Mouse (Mus musculus) lung, embryonic 14.5 days (tissue): ENCODE measurements around the gene Gpm6b. TPM values are rescaled to one million over a fixed set of nuclear protein-coding genes. Genes with fewer than 3 reads are reported as not detected.

Experiments used
- ATAC-seq: fragments of 200-750 bp; cut with Nextera tagmentation; 2 replicates; pipeline ENCODE4 v1.8.0; 2017; ENCODE audit warnings: mild to moderate bottlenecking, moderate TSS enrichment, moderate library complexity; ENCODE audit not compliant: insufficient read depth
- DNase-seq: peaks from one replicate; pipeline ENCODE4 v3.0.0-alpha.2; 2015
- H3K27ac ChIP-seq: fragments of 300-500 bp; sonication (generic); 2 replicates; pipeline ENCODE4 v1.5.1; 2014; ENCODE audit warnings: low read depth, mild to moderate bottlenecking, moderate library complexity
- H3K27me3 ChIP-seq: fragments of 300-500 bp; sonication (generic); 2 replicates; pipeline ENCODE4 v1.6.1; 2014; ENCODE audit warnings: low read length, control low read depth; ENCODE audit not compliant: insufficient read depth
- H3K36me3 ChIP-seq: fragments of 300-500 bp; sonication (generic); 2 replicates; pipeline ENCODE4 v1.6.1; 2014; ENCODE audit warnings: control low read depth; ENCODE audit not compliant: insufficient read depth
- H3K4me1 ChIP-seq: fragments of 300-500 bp; sonication (generic); 2 replicates; pipeline ENCODE4 v1.6.1; 2014; ENCODE audit warnings: antibody characterized with exemption, control low read depth; ENCODE audit not compliant: insufficient read depth
- H3K4me2 ChIP-seq: fragments of 300-500 bp; sonication (generic); 2 replicates; pipeline ENCODE4 v1.6.1; 2014; ENCODE audit warnings: mild to moderate bottlenecking
- H3K4me3 ChIP-seq: fragments of 300-500 bp; sonication (generic); 2 replicates; pipeline ENCODE4 v1.5.1; 2014; ENCODE audit warnings: low read depth, low read length
- H3K9ac ChIP-seq: fragments of 300-500 bp; sonication (generic); 2 replicates; pipeline ENCODE4 v1.6.1; 2014
- H3K9me3 ChIP-seq: fragments of 300-500 bp; sonication (generic); 2 replicates; pipeline ENCODE4 v1.6.1; 2016; ENCODE audit warnings: low read depth, low read length, control low read depth
- CTCF ChIP-seq: IDR thresholded peaks from 2 replicates; pipeline ENCODE4 v1.5.1; 2016; ENCODE audit warnings: antibody characterized with exemption, low read depth
- WGBS: fragments of 180-500 bp; shearing (Covaris S2); extraction: QIAGEN DNeasy Blood & Tissue Kit; methylation state at CpG from one replicate; pipeline ENCODE4 v1.1.7; 2014; 5-methylcytosine and 5-hydroxymethylcytosine counted together
- polyA plus RNA-seq: library from polyadenylated mRNA; unstranded; fragments of >200 nt; fragmentation: Nextera tagmentation; extraction: Ambion mirVana; gene quantifications from 2 replicates; pipeline ENCODE4 v1.2.1, GENCODE M21; 2014

Gene Gpm6b
- polyA plus RNA-seq, 1 experiment from 2014 or later: 41.9 TPM

DNA sequence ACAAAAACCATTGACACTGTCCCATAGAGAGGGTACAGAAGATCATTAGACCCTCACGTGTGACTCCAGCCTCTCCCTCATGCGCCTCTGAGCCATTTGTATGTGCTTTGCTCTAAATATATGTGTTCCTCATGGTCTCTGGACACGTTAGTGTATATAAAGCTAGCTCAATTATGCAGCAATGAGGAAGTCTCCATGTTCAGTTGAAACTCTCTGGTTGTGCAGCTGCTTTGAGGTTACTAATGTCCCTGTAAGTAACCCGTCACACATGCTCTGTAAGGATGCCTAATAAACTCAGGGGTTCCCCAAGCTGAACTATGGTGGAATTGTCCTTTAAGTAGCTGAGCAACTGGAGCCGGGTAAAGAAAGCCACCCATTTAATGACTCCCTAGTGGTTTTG, 88.9 kb downstream of the Gpm6b start:
- Histone ChIP-seq H3K4me1 (no peaks in the 10 kb centered on the region), H3K4me3 (no peak overlapping the region), H3K36me3 (no peaks in the 10 kb centered on the region)

DNA sequence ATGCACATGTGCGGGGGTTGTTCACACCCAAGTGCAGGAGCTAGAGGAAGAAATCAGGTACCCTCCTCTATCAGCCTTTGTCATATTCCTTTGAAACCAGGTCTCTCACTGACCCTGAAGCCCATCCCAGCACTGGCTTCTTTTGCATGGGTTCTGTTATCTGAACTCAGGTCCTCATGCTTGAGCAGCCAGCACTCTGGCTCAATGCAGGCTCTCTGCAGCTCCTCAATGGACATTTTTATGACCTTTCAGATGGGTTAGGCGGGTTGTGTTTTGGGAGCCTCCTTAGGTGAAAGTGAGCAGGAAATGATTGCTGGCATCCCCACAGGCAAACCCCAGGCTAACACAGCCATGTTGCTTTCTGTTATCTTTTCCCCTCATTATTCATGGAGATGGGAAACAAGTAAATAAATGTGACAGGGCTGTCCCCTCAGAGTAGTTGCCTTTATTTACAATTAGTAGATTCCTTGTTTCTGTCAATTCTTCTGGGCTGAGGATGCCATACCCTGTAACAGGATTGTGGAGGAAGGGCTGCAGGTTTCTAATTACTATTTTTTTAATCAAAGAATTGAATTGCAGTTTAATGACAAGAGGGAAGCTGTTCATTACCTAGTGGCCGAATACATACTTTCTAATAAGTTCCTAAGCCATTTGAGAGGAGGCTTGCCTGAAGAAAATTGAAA, 89.6 kb downstream of the Gpm6b start:
- Histone ChIP-seq H3K36me3 (no peaks in the 10 kb centered on the region), H3K4me3 (no peak overlapping the region), H3K9ac (no peak overlapping the region), H3K27me3 (no peaks in the 10 kb centered on the region), H3K27ac (no peak overlapping the region), H3K9me3 (no peaks in the 10 kb centered on the region), H3K4me2 (no peak overlapping the region), H3K4me1 (no peaks in the 10 kb centered on the region)
- DNase-seq (no peak), ATAC-seq (no peak; the same call in 1 of the 2 replicates)
- TF ChIP-seq CTCF: no peak
- WGBS: 55% methylated on average over 3 of the region's 3 CpGs

More for the DNA sequence above, 88.9 kb downstream of the Gpm6b start:
- Histone ChIP-seq H3K9ac (no peak overlapping the region), H3K27ac (no peak overlapping the region), H3K27me3 (no peaks in the 10 kb centered on the region), H3K4me2 (no peak overlapping the region), H3K9me3 (no peaks in the 10 kb centered on the region)
- ATAC-seq: no peak
- WGBS: 78% methylated on average over 5 of the region's 5 CpGs
- TF ChIP-seq CTCF: no peak
- no peak for DNase-seq

DNA sequence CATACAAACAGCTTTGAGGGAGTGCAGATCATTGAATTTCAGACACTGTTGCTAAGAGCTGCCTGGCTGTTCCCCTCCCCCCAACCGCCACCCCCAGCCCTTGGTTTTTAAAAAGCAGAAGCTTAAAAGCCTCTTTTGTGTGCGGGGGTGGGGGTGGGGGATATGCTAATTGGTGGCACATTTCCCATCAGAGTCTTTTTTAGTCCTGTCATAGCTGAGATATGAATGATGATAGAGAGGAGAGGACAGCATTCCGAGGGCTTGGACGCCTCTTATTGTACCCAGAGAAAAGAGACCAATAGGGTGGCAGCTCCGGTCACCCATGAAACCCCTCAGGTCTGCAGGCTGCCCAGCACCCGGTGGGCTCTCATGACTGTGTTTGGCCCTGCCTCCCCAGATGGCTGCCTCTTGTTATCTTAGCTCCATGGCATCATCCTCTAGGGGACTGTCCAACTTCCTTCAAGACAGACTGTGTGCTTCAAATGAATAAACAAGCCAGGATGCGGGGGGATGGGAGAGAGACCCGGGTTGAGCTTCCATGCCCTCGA, 90.3 kb downstream of the Gpm6b start:
- Histone ChIP-seq H3K27me3 (no peaks in the 10 kb centered on the region), H3K36me3 (no peaks in the 10 kb centered on the region), H3K4me2 (no peak overlapping the region), H3K9me3 (no peaks in the 10 kb centered on the region), H3K4me1 (no peaks in the 10 kb centered on the region), H3K9ac (no peak overlapping the region), H3K4me3 (no peak overlapping the region), H3K27ac (no peak overlapping the region)
- no peak for TF ChIP-seq CTCF
- DNase-seq: peak; percentile 34
- 27% methylated on average over 9 of the region's 9 CpGs for WGBS
- ATAC-seq: peak; percentile 78; the same call in 1 of the 2 replicates

DNA sequence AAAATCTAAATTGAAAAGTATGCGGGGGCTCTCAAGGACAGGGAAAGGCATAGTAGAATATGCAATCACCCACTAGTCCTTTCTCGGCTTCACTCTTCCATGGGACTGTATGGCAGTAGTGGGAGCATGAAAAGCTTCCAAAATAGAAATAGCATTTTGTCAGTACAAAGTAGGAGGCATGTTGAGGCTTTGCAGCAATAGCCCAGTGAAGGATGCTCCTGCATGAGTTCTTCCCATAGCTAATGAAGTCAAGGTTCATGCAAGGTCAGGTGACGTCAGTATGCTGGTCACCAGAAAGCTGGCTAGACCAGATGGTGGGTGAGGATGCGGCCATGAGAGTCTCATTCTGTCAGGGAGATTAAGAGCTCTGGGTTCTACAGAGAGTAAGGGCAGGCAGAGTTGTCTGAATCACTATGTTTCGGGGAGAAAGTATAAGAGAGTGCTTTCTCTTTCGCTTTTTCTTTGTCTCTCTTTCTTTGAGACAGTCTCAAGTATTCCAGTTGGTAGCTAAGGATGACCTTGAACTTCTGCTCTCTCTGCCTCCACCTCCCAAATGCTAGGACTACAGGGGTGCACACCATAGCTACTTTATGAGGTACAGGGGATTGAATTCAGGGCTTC, 95.9 kb downstream of the Gpm6b start:
- DNase-seq (no peak), ATAC-seq (no peak)
- Histone ChIP-seq H3K36me3 (no peaks in the 10 kb centered on the region), H3K9me3 (no peaks in the 10 kb centered on the region), H3K9ac (no peak overlapping the region), H3K4me2 (no peak overlapping the region), H3K4me1 (no peaks in the 10 kb centered on the region), H3K4me3 (no peak overlapping the region), H3K27ac (no peak overlapping the region), H3K27me3 (no peaks in the 10 kb centered on the region)
- no peak for TF ChIP-seq CTCF
- 84% methylated on average over 6 of the region's 6 CpGs for WGBS

DNA sequence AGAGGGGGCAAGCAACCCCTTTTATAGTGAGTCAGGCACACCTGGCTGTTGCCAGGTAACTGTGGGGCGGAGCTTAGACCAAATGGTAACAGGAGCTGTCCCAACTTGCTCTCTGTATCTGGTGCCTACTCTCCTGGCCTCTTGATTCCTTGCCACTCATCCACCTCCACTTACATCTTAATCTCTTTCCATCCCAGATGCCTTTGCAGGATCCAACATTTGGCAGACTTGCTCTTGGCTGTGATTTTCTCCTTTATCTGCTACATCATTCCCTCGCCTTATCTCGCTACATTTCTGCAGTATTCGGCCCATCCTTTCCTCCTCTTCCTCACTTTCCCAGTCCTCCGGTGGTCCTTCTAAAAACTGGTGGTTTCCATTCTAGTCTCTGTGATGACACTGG, 99.6 kb downstream of the Gpm6b start:
- Histone ChIP-seq H3K27ac (no peak overlapping the region), H3K4me1 (no peaks in the 10 kb centered on the region), H3K36me3 (no peaks in the 10 kb centered on the region), H3K9me3 (no peaks in the 10 kb centered on the region), H3K27me3 (no peaks in the 10 kb centered on the region), H3K4me3 (no peak overlapping the region), H3K4me2 (no peak overlapping the region), H3K9ac (no peak overlapping the region)
- DNase-seq: no peak
- TF ChIP-seq CTCF: no peak
- ATAC-seq: no peak
- WGBS: 84% methylated on average over 5 of the region's 5 CpGs

DNA sequence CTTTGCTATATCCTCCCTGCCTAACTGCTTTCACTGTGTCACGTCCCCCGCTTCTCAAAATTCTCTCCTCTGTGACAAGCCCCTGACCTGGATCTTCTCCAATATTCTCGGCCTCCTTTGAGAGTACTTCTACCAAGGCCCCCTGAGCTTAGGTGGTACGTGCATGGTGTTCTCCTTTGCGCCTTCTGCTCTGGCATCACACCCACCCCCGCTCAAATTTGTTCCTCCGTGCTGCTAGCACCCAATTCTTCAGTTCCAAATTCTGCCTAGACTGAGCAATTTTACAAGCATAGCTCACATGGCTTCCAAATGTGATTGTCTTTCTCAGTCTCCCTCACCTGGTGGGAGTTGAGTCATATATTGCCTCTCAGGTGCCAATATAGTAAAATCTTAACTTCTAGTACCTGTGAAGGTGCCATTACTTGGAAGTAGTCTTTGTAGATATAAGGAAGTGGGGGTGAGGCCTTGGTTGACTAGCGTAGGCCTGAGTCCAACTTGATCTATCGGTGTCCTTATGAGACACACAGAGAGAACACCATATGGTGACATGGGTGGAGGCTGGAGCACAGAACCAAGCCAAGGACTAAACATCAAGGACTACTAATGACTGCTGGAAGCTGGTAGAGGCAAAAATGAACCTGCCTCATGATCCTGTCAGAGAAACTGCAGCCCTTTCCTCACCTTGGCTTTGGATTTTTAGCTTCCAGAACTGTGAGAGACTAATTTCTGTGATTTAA, 100.2 kb downstream of the Gpm6b start:
- Histone ChIP-seq H3K9me3 (no peaks in the 10 kb centered on the region), H3K4me3 (no peak overlapping the region), H3K27me3 (no peaks in the 10 kb centered on the region), H3K36me3 (no peaks in the 10 kb centered on the region), H3K4me2 (no peak overlapping the region), H3K9ac (no peak overlapping the region), H3K4me1 (no peaks in the 10 kb centered on the region), H3K27ac (no peak overlapping the region)
- ATAC-seq (no peak), DNase-seq (no peak)
- WGBS: 88% methylated on average over 9 of the region's 9 CpGs
- no peak for TF ChIP-seq CTCF

DNA sequence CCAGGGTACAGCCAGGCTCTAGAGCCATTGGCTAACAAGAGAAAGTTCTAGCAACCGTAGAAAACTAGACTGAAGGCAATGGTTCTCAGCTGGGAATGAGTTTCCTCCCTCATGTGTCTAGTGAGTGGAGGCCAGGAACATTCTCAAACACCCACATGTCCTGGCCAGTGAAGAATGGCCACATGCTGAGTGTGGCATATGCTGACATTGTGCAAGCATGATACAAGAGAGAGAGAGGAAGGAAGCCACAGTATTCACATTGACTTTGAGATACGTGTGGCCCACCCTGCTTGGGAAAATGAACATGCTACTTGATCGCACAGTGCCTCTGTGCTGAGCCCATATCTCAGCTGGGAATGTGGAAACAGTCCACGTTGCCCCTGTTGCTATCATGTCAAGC, 101.2 kb downstream of the Gpm6b start:
- H3K36me3 ChIP-seq: no peaks in the 10 kb centered on the region
- ATAC-seq: no peak

More for the DNA sequence above, 101.2 kb downstream of the Gpm6b start:
- Histone ChIP-seq H3K27ac (no peak overlapping the region), H3K4me2 (no peak overlapping the region), H3K27me3 (no peaks in the 10 kb centered on the region), H3K4me3 (no peak overlapping the region), H3K9ac (no peak overlapping the region), H3K4me1 (no peaks in the 10 kb centered on the region), H3K9me3 (no peaks in the 10 kb centered on the region)
- 82% methylated on average over 4 of the region's 4 CpGs for WGBS
- TF ChIP-seq CTCF: no peak
- no peak for DNase-seq
